Mouse (Mus musculus) bone marrow macrophage, adult 2 months (primary cell): ENCODE measurements around the gene Ttc25.

ENCODE experiments used
- CTCF ChIP-seq: IDR thresholded peaks from 2 replicates; pipeline ENCODE4 v1.5.1; 2012; ENCODE audit warnings: low read depth, mild to moderate bottlenecking, low read length, moderate library complexity
- POLR2A ChIP-seq: IDR thresholded peaks from 2 replicates; pipeline ENCODE4 v1.6.1; 2012; ENCODE audit warnings: mild to moderate bottlenecking, low read depth, low read length, borderline replicate concordance

DNA sequence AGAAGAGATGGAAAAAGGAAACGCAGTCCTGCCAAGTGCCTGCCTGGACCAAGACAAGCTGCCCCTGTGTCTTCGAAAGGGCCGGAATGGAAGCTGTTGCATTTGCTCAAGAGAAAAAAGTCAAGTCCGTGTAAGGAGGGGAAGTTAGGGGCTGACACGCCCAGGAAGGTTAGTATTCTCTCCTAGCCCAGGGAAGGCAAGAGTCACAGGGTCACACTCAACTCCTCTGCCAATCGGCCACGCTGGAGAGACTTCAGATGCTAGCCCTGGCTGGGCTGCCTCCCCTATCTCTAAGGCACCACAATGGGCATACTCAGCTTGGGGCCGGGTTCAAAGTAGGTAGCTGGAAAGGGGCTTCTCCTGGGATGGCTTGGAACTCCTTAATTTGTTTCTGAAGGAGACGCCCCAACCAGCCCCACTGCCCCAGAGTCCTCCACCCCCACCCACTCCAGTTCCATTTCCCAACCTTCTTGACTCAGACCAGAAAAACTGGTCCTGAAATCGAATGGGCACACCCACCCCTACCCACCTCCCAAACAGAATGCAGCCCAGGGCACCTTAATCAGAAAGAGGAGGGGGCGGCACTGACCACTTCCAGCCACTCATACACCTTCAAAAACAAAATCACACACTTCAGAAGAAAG is 20.3 kb upstream of the Ttc25 start:
- TF ChIP-seq CTCF (no peak), POLR2A (no peak)
